In genomic region chr4:121015268-121015659, GRCm38 (mm10) we compare ENCODE assay signal across 10 mouse cellular contexts. TPM values are rescaled to one million over a fixed set of nuclear protein-coding genes. Genes with fewer than 3 reads are reported as not detected.
DNase-seq lines count a peak whose midpoint lies in the region; ATAC-seq and TF ChIP-seq lines count a peak whose summit lies in the region.
"Had no signal": no experiment of that assay in that cellular context is flagged by ENCODE, and none has a peak within 500 bp of the region (broad histone marks: within the 10 kb centered on the region; RNA-seq: fewer than 3 reads in every experiment).

No protein-coding gene starts in this region.

- peak overlapping the region; percentile 72; the same call in 1 of the 2 replicates for H3K4me2 ChIP-seq in embryonic facial prominence, embryonic 14.5 days (ENCODE audit: low read depth, low read length)
- peak overlapping the region; percentile 72 for H3K4me2 ChIP-seq in hindbrain, postnatal 0 days (ENCODE audit: low read depth, low read length)
- peak overlapping the region; percentile 69 for H3K4me2 ChIP-seq in midbrain, postnatal 0 days (ENCODE audit: low read depth, low read length, poor library complexity, severe bottlenecking)

- H3K27ac ChIP-seq in liver, adult 2 months (replicated peaks; ENCODE audit: insufficient read depth, low read depth, low read length): no peak overlapping the region
- H3K27ac ChIP-seq in embryonic facial prominence, embryonic 14.5 days (replicated peaks; ENCODE audit: low read depth, low read length): no peak overlapping the region
- H3K27ac ChIP-seq in hindbrain, postnatal 0 days: no peak overlapping the region
- no peak overlapping the region for H3K27ac ChIP-seq in midbrain, postnatal 0 days (ENCODE audit: low read depth, low read length)

- no peak for TF ChIP-seq POLR2A in liver, adult 2 months (IDR thresholded peaks at IDR 0.05; ENCODE audit: extremely low read depth, insufficient read depth, low read length)

- no peak overlapping the region for H3K9ac ChIP-seq in liver, adult 2 months (ENCODE audit: low read depth, low read length)
- no peak overlapping the region for H3K9ac ChIP-seq in embryonic facial prominence, embryonic 14.5 days (ENCODE audit: low read depth, low read length)
- 0 out of 2 replicates have a peak overlapping the region, but pooled peaks have one; percentile 83 for H3K9ac ChIP-seq in hindbrain, postnatal 0 days (replicated peaks; ENCODE audit: low read length)
- no peak overlapping the region for H3K9ac ChIP-seq in midbrain, postnatal 0 days (replicated peaks; ENCODE audit: low read length, poor library complexity, severe bottlenecking)

- H3K4me3 ChIP-seq in liver, adult 2 months (ENCODE audit: insufficient read depth, low read depth, low read length): peak overlapping the region; percentile 99; the same call in 1 of the 2 replicates
- H3K4me3 ChIP-seq in embryonic facial prominence, embryonic 14.5 days (ENCODE audit: low read depth, low read length): no peak overlapping the region
- H3K4me3 ChIP-seq in hindbrain, postnatal 0 days (ENCODE audit: low read length): peak overlapping the region; percentile 89
- peak overlapping the region; percentile 65 for H3K4me3 ChIP-seq in midbrain, postnatal 0 days (ENCODE audit: low read depth, low read length)

- H3K36me3 ChIP-seq in liver, adult 2 months (ENCODE audit: control insufficient read depth, insufficient read depth, low read length): no peaks in the 10 kb centered on the region
- H3K36me3 ChIP-seq in embryonic facial prominence, embryonic 14.5 days (ENCODE audit: control insufficient read depth, insufficient read depth, low read length): no peaks in the 10 kb centered on the region
- no peaks in the 10 kb centered on the region for H3K36me3 ChIP-seq in hindbrain, postnatal 0 days (ENCODE audit: insufficient read depth, low read length)
- no peaks in the 10 kb centered on the region for H3K36me3 ChIP-seq in midbrain, postnatal 0 days (ENCODE audit: insufficient read depth, low read length)

- H3K4me1 ChIP-seq in liver, adult 2 months (ENCODE audit: control insufficient read depth, insufficient read depth, low read length): peaks cover 26% of the 10 kb centered on the region
- H3K4me1 ChIP-seq in embryonic facial prominence, embryonic 14.5 days (ENCODE audit: control insufficient read depth, insufficient read depth, low read length): peaks cover 11% of the 10 kb centered on the region
- H3K4me1 ChIP-seq in hindbrain, postnatal 0 days (ENCODE audit: insufficient read depth, low read length): peaks cover 17% of the 10 kb centered on the region; the same call in 1 of the 2 replicates
- no peaks in the 10 kb centered on the region; the same call in 1 of the 2 replicates for H3K4me1 ChIP-seq in midbrain, postnatal 0 days (ENCODE audit: insufficient read depth, low read length)

- H3K79me2 ChIP-seq in liver, adult 2 months (ENCODE audit: control insufficient read depth, insufficient read depth, low read length): peaks cover 34% of the 10 kb centered on the region; the same call in 1 of the 2 replicates

- WGBS in liver, adult 2 months: 46% methylated on average over 7 of the region's 7 CpGs
- 87% methylated on average over 7 of the region's 7 CpGs for WGBS in embryonic facial prominence, embryonic 14.5 days
- WGBS in hindbrain, postnatal 0 days: 82% methylated on average over 7 of the region's 7 CpGs
- 79% methylated on average over 7 of the region's 7 CpGs for WGBS in midbrain, postnatal 0 days

- H3K9me3 ChIP-seq in embryonic facial prominence, embryonic 14.5 days (ENCODE audit: control insufficient read depth, low read length): no peaks in the 10 kb centered on the region
- H3K9me3 ChIP-seq in hindbrain, postnatal 0 days (ENCODE audit: low read length): no peaks in the 10 kb centered on the region
- no peaks in the 10 kb centered on the region for H3K9me3 ChIP-seq in midbrain, postnatal 0 days (ENCODE audit: low read length)

- no peak for TF ChIP-seq CTCF in liver, adult 2 months (IDR thresholded peaks at IDR 0.05; ENCODE audit: low read depth, low read length)
- TF ChIP-seq CTCF in hindbrain, postnatal 0 days (IDR thresholded peaks at IDR 0.05; ENCODE audit: low read depth): no peak
- no peak for TF ChIP-seq CTCF in midbrain, postnatal 0 days (IDR thresholded peaks at IDR 0.05)

- no peak for ATAC-seq in embryonic facial prominence, embryonic 14.5 days (ENCODE audit: low read depth)
- ATAC-seq in hindbrain, postnatal 0 days: no peak
- no peak for ATAC-seq in midbrain, postnatal 0 days (ENCODE audit: low FRiP score)

- H3K27me3 ChIP-seq in liver, adult 2 months (ENCODE audit: control insufficient read depth, insufficient read depth, low read length): no peaks in the 10 kb centered on the region
- no peaks in the 10 kb centered on the region for H3K27me3 ChIP-seq in embryonic facial prominence, embryonic 14.5 days (replicated peaks; ENCODE audit: control insufficient read depth, insufficient read depth, low read length)
- no peaks in the 10 kb centered on the region for H3K27me3 ChIP-seq in hindbrain, postnatal 0 days (ENCODE audit: insufficient read depth, low read length)
- H3K27me3 ChIP-seq in midbrain, postnatal 0 days (ENCODE audit: insufficient read depth, low read length): no peaks in the 10 kb centered on the region

- DNase-seq in liver, adult 2 months (ENCODE audit: extremely low read depth, low read depth, low spot score): no peak
- DNase-seq in liver: no peak
- no peak for DNase-seq in embryonic facial prominence, embryonic 14.5 days (ENCODE audit: low spot score)
- DNase-seq in hindbrain, postnatal 0 days (ENCODE audit: low spot score): no peak
- DNase-seq in midbrain, postnatal 0 days (ENCODE audit: low spot score): no peak
- DNase-seq in spleen, postnatal 14 days (ENCODE audit: low spot score in 2 of 2): no peak
- DNase-seq in layer of hippocampus, adult 11-12 months (ENCODE audit: low spot score): no peak
- DNase-seq: embryo, embryonic 11 days had no signal

RNA-seq across cellular contexts. Expression of gene Smap2, which starts 1.8 kb away (rescaled TPM):
- 13.7 and 16.9 TPM in 2 replicates for total RNA-seq in liver, adult 2 months (2014; rRNA removed)
- polyA plus RNA-seq in liver, adult 2 months (2012; rRNA removed): 19.2 and 20.8 TPM in 2 replicates
- 18.4 and 19.2 TPM in 2 replicates for polyA plus RNA-seq in embryonic facial prominence, embryonic 14.5 days (2014; fragmentation: Nextera tagmentation; extraction: Ambion mirVana)
- total RNA-seq in hindbrain, postnatal 0 days (2014; rRNA removed): 78.4 and 79.8 TPM in 2 replicates
- 37.4 and 42.0 TPM in 2 replicates for polyA plus RNA-seq in hindbrain, postnatal 0 days (2015; fragmentation: Nextera tagmentation; extraction: Ambion mirVana)
- total RNA-seq in midbrain, postnatal 0 days (2014; rRNA removed): 91.6 and 98.7 TPM in 2 replicates
- 42.7 and 45.5 TPM in 2 replicates for polyA plus RNA-seq in midbrain, postnatal 0 days (2015; fragmentation: Nextera tagmentation; extraction: Ambion mirVana)

RNA-seq across cellular contexts. Expression of gene Col9a2, which starts 23.9 kb away (rescaled TPM):
- not detected in 2 replicates for total RNA-seq in liver, adult 2 months (2014; rRNA removed)
- polyA plus RNA-seq in liver, adult 2 months (2012; rRNA removed): not detected in 2 replicates
- polyA plus RNA-seq in embryonic facial prominence, embryonic 14.5 days (2014; fragmentation: Nextera tagmentation; extraction: Ambion mirVana): 46.4 and 71.1 TPM in 2 replicates
- total RNA-seq in hindbrain, postnatal 0 days (2014; rRNA removed): 39.8 and 43.5 TPM in 2 replicates
- polyA plus RNA-seq in hindbrain, postnatal 0 days (2015; fragmentation: Nextera tagmentation; extraction: Ambion mirVana): 22.8 and 23.8 TPM in 2 replicates
- total RNA-seq in midbrain, postnatal 0 days (2014; rRNA removed): 38.4 and 68.5 TPM in 2 replicates
- polyA plus RNA-seq in midbrain, postnatal 0 days (2015; fragmentation: Nextera tagmentation; extraction: Ambion mirVana): 18.2 and 19.7 TPM in 2 replicates
- total RNA-seq: megakaryocyte-erythroid progenitor cell, adult 5-6 weeks had no signal
- polyA plus RNA-seq: inflammation-experienced regulatory T-cells, adult 6 months had no signal

Comparison
In these comparisons a context has a peak if more than half of its experiments do, and no peak if none do; other contexts are left out.
1. RNA of gene Col9a2, which starts 23.9 kb away (polyA plus RNA-seq): 46.4 to 71.1 TPM in embryonic facial prominence, embryonic 14.5 days, 22.8 to 23.8 TPM in hindbrain, postnatal 0 days and 18.2 to 19.7 TPM in midbrain, postnatal 0 days; not detected in liver, adult 2 months; every median in the first group is over 10 times any median in the second.
2. Peak in every context shown above with its lines, with median percentiles within 50 percentile points of each other: H3K4me2 ChIP-seq.